Mouse (Mus musculus): ENCODE data around the gene Vmac. TPM values are rescaled to one million over a fixed set of nuclear protein-coding genes. Genes with fewer than 3 reads are reported as not detected.
A peak's percentile ranks its signal among the peaks of the same experiment; 100 is the strongest.

Vmac gene
- polyA plus RNA-seq, 1 experiment from 2014 or later, result 3.3 TPM

- Histone ChIP-seq H3K4me2 (ENCODE audit: low read depth, low read length) (no peak overlapping the region), H3K9me3 (ENCODE audit: low read length) (no peaks in the 10 kb centered on the region), H3K27me3 (ENCODE audit: insufficient read depth, low read length) (peaks cover 6% of the 10 kb centered on the region; the same call in 1 of the 2 replicates), H3K9ac (replicated peaks) (no peak overlapping the region), H3K36me3 (replicated peaks; ENCODE audit: insufficient read depth, low read length) (peaks cover 5% of the 10 kb centered on the region; the same call in 1 of the 2 replicates), H3K27ac (ENCODE audit: low read depth) (no peak overlapping the region), H3K4me3 (ENCODE audit: low read depth, low read length) (no peak overlapping the region), H3K4me1 (ENCODE audit: insufficient read depth) (peaks cover 3% of the 10 kb centered on the region; the same call in 1 of the 2 replicates)
- 10% methylated on average over 12 of the region's 12 CpGs for WGBS (ENCODE audit: insufficient replicate concordance)
- TF ChIP-seq EP300 (IDR thresholded peaks at IDR 0.05; ENCODE audit: low read depth) (no peak), CTCF (IDR thresholded peaks at IDR 0.05; ENCODE audit: low read depth) (no peak)
- ATAC-seq, result no peak
- no peak for DNase-seq
Observed at GRCm38 (mm10) chr17:56727659-56728058, 9.8 kb upstream of the Vmac start.

- no peak overlapping the region for H3K27ac ChIP-seq (ENCODE audit: low read depth)
Observed at GRCm38 (mm10) chr17:56727029-56727649, 9.3 kb upstream of the Vmac start.

DNA sequence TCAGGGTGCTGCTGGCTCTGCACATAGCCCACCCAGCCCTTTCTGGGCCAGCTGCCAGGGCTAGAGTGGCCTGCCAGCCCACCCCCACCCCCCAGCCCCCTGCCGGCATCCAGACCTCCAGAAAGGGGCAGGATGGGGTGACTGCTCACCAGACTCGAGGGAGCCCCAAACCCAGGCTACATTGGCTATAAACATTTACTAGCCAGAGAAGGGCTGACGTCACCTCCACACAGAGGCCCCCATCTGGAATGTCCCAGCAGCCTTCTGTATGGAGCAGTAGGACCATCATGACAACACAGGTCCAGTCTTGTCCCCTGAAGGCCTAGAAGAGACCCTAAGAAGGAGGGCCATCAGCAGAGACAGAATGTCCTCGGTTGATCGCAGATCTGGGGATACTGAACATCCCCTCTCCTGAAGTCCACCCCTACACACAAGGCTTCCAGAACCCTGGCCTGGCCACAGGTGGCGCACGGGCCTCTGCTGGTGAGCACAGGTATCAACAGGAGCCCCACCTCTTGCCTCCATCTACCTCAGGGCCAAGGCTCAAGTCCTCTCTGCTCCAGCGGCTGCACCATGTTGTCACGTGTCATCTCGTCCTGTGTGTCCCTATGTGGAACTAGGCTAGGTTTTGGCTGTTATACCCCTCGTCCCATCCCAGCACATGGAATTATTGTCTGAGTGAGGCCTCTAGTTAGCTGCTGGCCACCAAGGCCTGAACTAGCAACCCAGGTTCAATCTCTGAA lies 5.8 kb upstream of the Vmac start:
- Histone ChIP-seq H3K4me1 (ENCODE audit: insufficient read depth) (peaks cover 7% of the 10 kb centered on the region), H3K27ac (ENCODE audit: low read depth) (no peak overlapping the region), H3K9me3 (ENCODE audit: low read length) (no peaks in the 10 kb centered on the region), H3K4me3 (ENCODE audit: low read depth, low read length) (no peak overlapping the region), H3K36me3 (replicated peaks; ENCODE audit: insufficient read depth, low read length) (peaks cover 18% of the 10 kb centered on the region; the same call in 1 of the 2 replicates), H3K4me2 (ENCODE audit: low read depth, low read length) (no peak overlapping the region), H3K27me3 (ENCODE audit: insufficient read depth, low read length) (peaks cover 5% of the 10 kb centered on the region; the same call in 1 of the 2 replicates), H3K9ac (replicated peaks) (no peak overlapping the region)
- ATAC-seq (no peak), DNase-seq (no peak)
- WGBS (ENCODE audit: insufficient replicate concordance), result 85% methylated on average over 11 of the region's 11 CpGs
- TF ChIP-seq CTCF (IDR thresholded peaks at IDR 0.05; ENCODE audit: low read depth) (peak; percentile 21; the same call in 1 of the 2 replicates), EP300 (IDR thresholded peaks at IDR 0.05; ENCODE audit: low read depth) (no peak)

More at GRCm38 (mm10) chr17:56727029-56727649, 9.3 kb upstream of the Vmac start:
- no peaks in the 10 kb centered on the region for H3K9me3 ChIP-seq (ENCODE audit: low read length)
- no peak overlapping the region for H3K4me3 ChIP-seq (ENCODE audit: low read depth, low read length)
- peaks cover 6% of the 10 kb centered on the region; the same call in 1 of the 2 replicates for H3K27me3 ChIP-seq (ENCODE audit: insufficient read depth, low read length)
- H3K4me1 ChIP-seq (ENCODE audit: insufficient read depth), result peaks cover 3% of the 10 kb centered on the region; the same call in 1 of the 2 replicates
- 25% methylated on average over 7 of the region's 7 CpGs for WGBS (ENCODE audit: insufficient replicate concordance)
- no peak for TF ChIP-seq EP300 (IDR thresholded peaks at IDR 0.05; ENCODE audit: low read depth)
- TF ChIP-seq CTCF (IDR thresholded peaks at IDR 0.05; ENCODE audit: low read depth), result no peak
- ATAC-seq, result no peak
- DNase-seq, result no peak
- H3K9ac ChIP-seq (replicated peaks), result no peak overlapping the region
- H3K4me2 ChIP-seq (ENCODE audit: low read depth, low read length), result no peak overlapping the region
- peaks cover 9% of the 10 kb centered on the region; the same call in 1 of the 2 replicates for H3K36me3 ChIP-seq (replicated peaks; ENCODE audit: insufficient read depth, low read length)

DNA sequence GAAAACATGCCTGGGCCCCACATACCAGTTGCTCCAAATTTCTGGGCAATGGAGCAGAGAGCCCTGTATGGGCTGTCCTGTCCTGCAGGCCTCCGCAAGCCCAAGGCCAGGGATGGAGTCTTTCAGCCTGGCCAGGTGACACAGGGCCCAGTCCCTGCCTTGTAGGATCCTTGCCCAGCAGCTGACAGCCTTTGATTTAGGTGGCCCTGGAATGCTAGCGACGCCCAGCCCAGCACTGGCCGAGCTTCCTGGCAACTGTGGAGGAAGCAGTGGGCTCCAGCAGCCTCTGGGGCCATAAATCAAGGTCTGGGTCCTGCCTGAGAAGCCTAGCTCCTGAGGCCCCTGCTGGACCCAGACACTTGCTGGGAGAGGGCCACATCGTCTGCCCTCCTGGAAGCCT lies 4.6 kb upstream of the Vmac start:
- no peaks in the 10 kb centered on the region for H3K27me3 ChIP-seq (ENCODE audit: insufficient read depth, low read length)

DNA sequence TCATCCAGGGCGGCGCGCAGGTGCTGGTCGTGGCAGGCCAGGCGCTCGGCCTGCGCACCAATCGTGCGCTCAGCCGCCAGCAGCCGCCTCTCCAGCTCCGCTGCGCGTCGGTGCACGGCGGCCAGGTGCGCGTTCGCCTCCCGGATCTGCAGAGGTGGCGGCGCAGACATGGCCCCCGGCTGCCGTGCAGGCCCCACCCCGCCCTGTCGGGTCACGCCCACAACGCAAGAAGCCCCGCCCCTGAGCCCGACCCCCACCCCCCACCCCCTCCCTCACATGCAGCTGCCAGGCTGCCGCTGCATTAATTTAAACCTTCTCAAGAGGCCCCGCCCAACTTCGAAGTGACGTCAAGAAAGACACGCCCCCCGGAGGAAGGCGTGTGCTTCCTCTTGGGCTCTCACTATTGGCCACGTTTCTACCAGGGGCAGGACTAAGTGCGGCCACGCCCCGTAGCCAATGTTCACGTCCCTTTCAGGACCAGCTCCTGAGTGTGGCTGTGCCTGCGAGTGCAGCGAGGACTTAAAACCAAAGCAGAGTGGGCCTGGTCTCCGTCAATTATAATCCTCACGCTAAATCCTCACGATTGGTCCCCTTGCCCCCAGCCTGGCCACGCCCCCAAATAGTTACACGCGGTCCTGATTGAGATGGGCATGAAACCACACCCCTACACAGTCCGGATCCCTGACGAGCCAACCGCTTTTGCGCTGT lies 1.0 kb downstream of the Vmac start:
- Histone ChIP-seq H3K9ac (replicated peaks) (peak overlapping the region; percentile 87), H3K27ac (ENCODE audit: low read depth) (peak overlapping the region; percentile 83), H3K36me3 (replicated peaks; ENCODE audit: insufficient read depth, low read length) (0 out of 2 replicates have a peak, but pooled peaks cover 12% of the 10 kb centered on the region), H3K9me3 (ENCODE audit: low read length) (no peaks in the 10 kb centered on the region), H3K4me1 (ENCODE audit: insufficient read depth) (peaks cover 19% of the 10 kb centered on the region), H3K4me2 (ENCODE audit: low read depth, low read length) (peak overlapping the region; percentile 92), H3K4me3 (ENCODE audit: low read depth, low read length) (peak overlapping the region; percentile 76), H3K27me3 (ENCODE audit: insufficient read depth, low read length) (no peaks in the 10 kb centered on the region)
- peak; percentile 97 for DNase-seq
- ATAC-seq, result peak; percentile 88
- under 1% methylated on average over 53 of the region's 55 CpGs for WGBS (ENCODE audit: insufficient replicate concordance)
- TF ChIP-seq EP300 (IDR thresholded peaks at IDR 0.05; ENCODE audit: low read depth) (no peak), CTCF (IDR thresholded peaks at IDR 0.05; ENCODE audit: low read depth) (no peak)

More for the DNA sequence above, 4.6 kb upstream of the Vmac start:
- Histone ChIP-seq H3K9ac (replicated peaks) (no peak overlapping the region), H3K9me3 (ENCODE audit: low read length) (no peaks in the 10 kb centered on the region), H3K4me2 (ENCODE audit: low read depth, low read length) (no peak overlapping the region), H3K4me3 (ENCODE audit: low read depth, low read length) (no peak overlapping the region), H3K36me3 (replicated peaks; ENCODE audit: insufficient read depth, low read length) (peaks cover 18% of the 10 kb centered on the region; the same call in 1 of the 2 replicates), H3K27ac (ENCODE audit: low read depth) (no peak overlapping the region), H3K4me1 (ENCODE audit: insufficient read depth) (peaks cover 10% of the 10 kb centered on the region)
- no peak for ATAC-seq
- DNase-seq, result no peak
- WGBS (ENCODE audit: insufficient replicate concordance), result 82% methylated on average over 5 of the region's 5 CpGs
- TF ChIP-seq EP300 (IDR thresholded peaks at IDR 0.05; ENCODE audit: low read depth) (no peak), CTCF (IDR thresholded peaks at IDR 0.05; ENCODE audit: low read depth) (no peak)

Measured in liver, postnatal 0 days (tissue).